Mouse (Mus musculus): ENCODE measurements at regions not wholly inside any gene's neighbourhood (a gene's known extent, or its start where the extent isn't known, plus 50 kb on each side); places are given as distances from the start of the nearest gene placed in this dataset.
"Not testable (repeated sequence)": the region's sequence is repeated elsewhere in the genome, so short reads cannot be mapped to it uniquely, and the experiment has no call there.

DNA sequence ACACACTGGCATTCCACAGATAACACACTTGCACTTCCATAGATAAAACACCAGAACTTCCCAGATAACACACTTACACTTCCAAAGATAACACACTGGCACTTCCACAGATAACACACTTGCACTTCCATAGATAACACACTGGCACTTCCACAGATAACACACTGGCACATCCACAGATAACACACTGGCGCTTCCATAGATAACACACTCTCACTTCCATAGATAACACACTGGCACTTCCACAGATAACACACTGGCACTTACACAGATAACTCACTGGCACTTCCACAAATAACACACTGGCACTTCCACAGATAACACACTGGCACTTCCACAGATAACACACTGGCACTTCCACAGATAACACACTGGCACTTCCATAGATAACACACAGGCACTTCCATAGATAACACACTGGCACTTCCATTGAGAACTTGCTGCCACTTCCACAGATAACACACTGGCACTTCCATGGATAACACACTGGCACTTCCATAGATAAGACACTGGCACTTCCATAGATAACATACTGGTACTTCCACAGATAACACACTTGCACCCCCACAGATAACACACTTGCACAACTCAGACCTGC is 170.0 kb upstream of the Afdn start:
- DNase-seq (ENCODE audit: low read depth) = not testable (repeated sequence)

Data from 416B (cell line).